Mouse (Mus musculus): ENCODE data around the gene Yes1. TPM values are rescaled to one million over a fixed set of nuclear protein-coding genes. Genes with fewer than 3 reads are reported as not detected.

Yes1 gene
- total RNA-seq (2014; fragmentation: Nextera tagmentation) (13.6 and 16.7 TPM in 2 replicates), total RNA-seq (2017) (10.0 and 10.3 TPM in 2 replicates), polyA plus RNA-seq (2012) (1.3 and 1.6 TPM in 2 replicates)

DNA sequence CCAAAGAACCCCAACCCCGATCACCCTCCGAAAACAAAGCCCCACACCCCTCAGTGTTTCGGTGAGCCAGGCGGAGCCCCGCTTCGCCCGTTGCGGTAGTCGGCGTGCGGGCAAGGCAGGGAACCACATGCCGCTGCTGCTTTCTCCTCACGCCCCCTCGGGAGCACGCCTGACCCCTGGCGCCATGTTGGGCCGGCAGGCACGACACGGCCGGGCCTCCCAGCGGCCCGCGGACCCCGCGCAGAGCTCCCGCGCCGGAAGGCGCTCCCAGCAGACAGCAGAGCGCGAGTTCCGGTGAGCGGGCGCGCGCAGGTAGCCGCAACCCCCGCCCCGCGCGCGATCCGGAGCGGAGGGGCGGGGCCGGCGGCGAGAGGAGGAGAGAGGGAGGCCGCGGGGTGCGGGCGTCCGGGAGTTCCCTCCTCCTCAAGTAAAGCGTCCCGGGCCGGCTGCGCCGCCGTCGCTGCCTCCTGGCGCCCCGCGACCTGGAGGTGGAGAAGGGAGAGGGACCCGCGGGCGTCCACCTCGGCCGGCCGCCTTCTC is at the start of gene Yes1:
Gene Yes1 (plus strand): TSS at position 371 of the 540 bp plus-strand sequence.
- H3K4me1 ChIP-seq (ENCODE audit: insufficient read depth, low read depth, low read length): peaks cover 31% of the 10 kb centered on the region
- TF ChIP-seq GATA1 (IDR thresholded peaks at IDR 0.05; ENCODE audit: borderline replicate concordance, low read length): no peak
- no peak for TF ChIP-seq CTCF (IDR thresholded peaks at IDR 0.05; ENCODE audit: low read depth, low read length)
- no peak for TF ChIP-seq POLR2AphosphoS5 (IDR thresholded peaks at IDR 0.05; ENCODE audit: insufficient replicate concordance, low read depth, low read length)
- TF ChIP-seq GATA2 (IDR thresholded peaks at IDR 0.05; ENCODE audit: borderline replicate concordance, low read depth, low read length): no peak
- no peak for TF ChIP-seq TAL1 (conservative IDR thresholded peaks at IDR 0.05; ENCODE audit: low read depth, low read length)
- H3K4me3 ChIP-seq (ENCODE audit: low read depth, low read length): peak within 1 kb of the TSS; percentile 94
- DNase-seq (ENCODE audit: low spot score) (peak; percentile 54), ATAC-seq (ENCODE audit: extremely low read depth, insufficient number of reproducible peaks, low FRiP score, poor library complexity, severe bottlenecking) (no peak; the same call in 1 of the 2 replicates)
- peaks cover 6% of the 10 kb centered on the region; the same call in 1 of the 2 replicates for H3K27me3 ChIP-seq (ENCODE audit: insufficient read depth, low read length)
- H3K36me3 ChIP-seq (replicated peaks): no peaks in the 10 kb centered on the region
- no peaks in the 10 kb centered on the region for H3K9me3 ChIP-seq (replicated peaks)

DNA sequence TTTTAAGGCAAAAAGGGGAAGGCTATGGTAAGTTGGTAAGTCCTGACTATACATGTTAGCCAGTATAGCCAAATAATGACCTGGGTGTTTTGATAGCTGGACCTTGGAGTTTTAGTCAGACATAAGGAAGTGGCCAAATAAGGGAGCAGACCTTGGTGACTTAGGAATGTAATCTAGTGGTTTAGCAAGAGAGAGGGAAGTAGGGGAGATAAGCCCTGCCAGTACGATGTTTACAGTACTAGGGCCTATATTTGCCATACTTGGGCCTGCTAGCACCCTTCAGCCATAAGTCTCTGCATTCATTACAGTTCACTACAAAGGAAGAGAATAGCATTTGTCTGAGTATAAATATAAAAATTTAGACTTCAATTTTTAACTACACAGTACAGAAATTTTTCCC is 46.3 kb upstream of the Yes1 start:
- Histone ChIP-seq H3K4me3 (ENCODE audit: low read depth, low read length) (no peak overlapping the region), H3K4me1 (ENCODE audit: insufficient read depth, low read depth, low read length) (no peaks in the 10 kb centered on the region), H3K27me3 (ENCODE audit: insufficient read depth, low read length) (no peaks in the 10 kb centered on the region), H3K36me3 (replicated peaks) (no peaks in the 10 kb centered on the region), H3K9me3 (replicated peaks) (no peaks in the 10 kb centered on the region)
- TF ChIP-seq POLR2AphosphoS5 (IDR thresholded peaks at IDR 0.05; ENCODE audit: insufficient replicate concordance, low read depth, low read length) (no peak), TAL1 (conservative IDR thresholded peaks at IDR 0.05; ENCODE audit: low read depth, low read length) (no peak), GATA1 (IDR thresholded peaks at IDR 0.05; ENCODE audit: borderline replicate concordance, low read length) (no peak), CTCF (IDR thresholded peaks at IDR 0.05; ENCODE audit: low read depth, low read length) (no peak), GATA2 (IDR thresholded peaks at IDR 0.05; ENCODE audit: borderline replicate concordance, low read depth, low read length) (no peak)
- no peak for DNase-seq (ENCODE audit: low spot score)
- no peak for ATAC-seq (ENCODE audit: extremely low read depth, insufficient number of reproducible peaks, low FRiP score, poor library complexity, severe bottlenecking)

- H3K4me3 ChIP-seq (ENCODE audit: low read depth, low read length): no peak overlapping the region
- no peaks in the 10 kb centered on the region for H3K4me1 ChIP-seq (ENCODE audit: insufficient read depth, low read depth, low read length)
- peaks cover 6% of the 10 kb centered on the region; the same call in 1 of the 2 replicates for H3K27me3 ChIP-seq (ENCODE audit: insufficient read depth, low read length)
- no peak for ATAC-seq (ENCODE audit: extremely low read depth, insufficient number of reproducible peaks, low FRiP score, poor library complexity, severe bottlenecking)
- no peaks in the 10 kb centered on the region for H3K9me3 ChIP-seq (replicated peaks)
- H3K36me3 ChIP-seq (replicated peaks): no peaks in the 10 kb centered on the region
- TF ChIP-seq POLR2AphosphoS5 (IDR thresholded peaks at IDR 0.05; ENCODE audit: insufficient replicate concordance, low read depth, low read length) (no peak), GATA1 (IDR thresholded peaks at IDR 0.05; ENCODE audit: borderline replicate concordance, low read length) (no peak), TAL1 (conservative IDR thresholded peaks at IDR 0.05; ENCODE audit: low read depth, low read length) (no peak), CTCF (IDR thresholded peaks at IDR 0.05; ENCODE audit: low read depth, low read length) (no peak), GATA2 (IDR thresholded peaks at IDR 0.05; ENCODE audit: borderline replicate concordance, low read depth, low read length) (no peak)
- no peak for DNase-seq (ENCODE audit: low spot score)
Measured at GRCm38 (mm10) chr5:32571802-32572201, 39.2 kb upstream of the Yes1 start.

DNA sequence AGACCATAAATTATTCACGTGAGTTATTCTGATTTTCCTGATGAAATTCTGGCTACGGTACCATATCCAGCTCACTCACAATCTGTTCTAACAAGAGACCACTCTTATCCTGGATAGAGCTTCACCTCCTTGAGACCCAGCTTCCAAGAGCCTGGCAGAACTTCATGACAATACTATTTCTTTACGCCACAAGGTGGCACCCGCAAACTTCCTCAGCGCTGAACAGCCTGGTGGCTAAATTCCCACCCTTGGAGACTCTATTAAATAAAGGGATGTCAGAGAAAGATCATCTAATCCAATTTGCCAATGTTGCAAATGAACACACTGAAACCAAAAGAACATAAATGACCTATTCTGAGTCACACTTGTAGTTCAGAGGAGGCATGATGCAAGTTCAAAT is 22.8 kb upstream of the Yes1 start:
- TF ChIP-seq GATA1 (IDR thresholded peaks at IDR 0.05; ENCODE audit: borderline replicate concordance, low read length): no peak
- TF ChIP-seq GATA2 (IDR thresholded peaks at IDR 0.05; ENCODE audit: borderline replicate concordance, low read depth, low read length): no peak
- no peak for TF ChIP-seq TAL1 (conservative IDR thresholded peaks at IDR 0.05; ENCODE audit: low read depth, low read length)
- no peak for TF ChIP-seq CTCF (IDR thresholded peaks at IDR 0.05; ENCODE audit: low read depth, low read length)
- no peak for TF ChIP-seq POLR2AphosphoS5 (IDR thresholded peaks at IDR 0.05; ENCODE audit: insufficient replicate concordance, low read depth, low read length)
- DNase-seq (ENCODE audit: low spot score) (no peak), ATAC-seq (ENCODE audit: extremely low read depth, insufficient number of reproducible peaks, low FRiP score, poor library complexity, severe bottlenecking) (no peak)
- Histone ChIP-seq H3K9me3 (replicated peaks) (peaks cover 3% of the 10 kb centered on the region; the same call in 1 of the 2 replicates), H3K36me3 (replicated peaks) (no peaks in the 10 kb centered on the region), H3K27me3 (ENCODE audit: insufficient read depth, low read length) (peaks cover 4% of the 10 kb centered on the region; the same call in 1 of the 2 replicates), H3K4me1 (ENCODE audit: insufficient read depth, low read depth, low read length) (no peaks in the 10 kb centered on the region), H3K4me3 (ENCODE audit: low read depth, low read length) (no peak overlapping the region)

DNA sequence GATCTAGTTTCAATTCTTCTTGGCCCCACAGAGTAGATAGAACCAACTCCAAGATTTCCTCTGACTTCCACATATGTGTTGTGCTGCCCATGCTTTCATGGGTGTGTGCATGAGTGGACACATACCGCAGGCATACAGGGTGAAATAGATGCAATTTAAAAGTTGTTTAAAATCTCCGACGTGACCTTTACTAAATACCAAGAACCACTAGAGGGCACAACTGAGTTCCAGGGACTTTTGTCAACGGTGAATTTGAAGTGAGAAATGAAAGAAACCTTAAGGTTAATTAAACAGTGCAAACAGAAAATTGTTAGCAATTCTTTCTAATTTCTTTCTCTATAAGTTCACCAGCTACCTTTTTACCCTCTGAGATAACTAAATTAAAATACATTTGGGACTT is 17.2 kb upstream of the Yes1 start:
- H3K9me3 ChIP-seq (replicated peaks): no peaks in the 10 kb centered on the region
- no peak for TF ChIP-seq POLR2AphosphoS5 (IDR thresholded peaks at IDR 0.05; ENCODE audit: insufficient replicate concordance, low read depth, low read length)
- peak; percentile 40 for TF ChIP-seq CTCF (IDR thresholded peaks at IDR 0.05; ENCODE audit: low read depth, low read length)
- DNase-seq (ENCODE audit: low spot score): no peak
- no peaks in the 10 kb centered on the region; the same call in 1 of the 2 replicates for H3K4me1 ChIP-seq (ENCODE audit: insufficient read depth, low read depth, low read length)
- peaks cover 4% of the 10 kb centered on the region; the same call in 1 of the 2 replicates for H3K27me3 ChIP-seq (ENCODE audit: insufficient read depth, low read length)
- no peak overlapping the region for H3K4me3 ChIP-seq (ENCODE audit: low read depth, low read length)
- ATAC-seq (ENCODE audit: extremely low read depth, insufficient number of reproducible peaks, low FRiP score, poor library complexity, severe bottlenecking): no peak
- H3K36me3 ChIP-seq (replicated peaks): no peaks in the 10 kb centered on the region

GRCm38 (mm10) chr5:32594358-32594757 is 16.6 kb upstream of the Yes1 start:
- no peaks in the 10 kb centered on the region for H3K9me3 ChIP-seq (replicated peaks)
- peaks cover 4% of the 10 kb centered on the region; the same call in 1 of the 2 replicates for H3K27me3 ChIP-seq (ENCODE audit: insufficient read depth, low read length)
- TF ChIP-seq GATA2 (IDR thresholded peaks at IDR 0.05; ENCODE audit: borderline replicate concordance, low read depth, low read length): no peak
- TF ChIP-seq TAL1 (conservative IDR thresholded peaks at IDR 0.05; ENCODE audit: low read depth, low read length): no peak
- TF ChIP-seq POLR2AphosphoS5 (IDR thresholded peaks at IDR 0.05; ENCODE audit: insufficient replicate concordance, low read depth, low read length): no peak
- no peak for TF ChIP-seq CTCF (IDR thresholded peaks at IDR 0.05; ENCODE audit: low read depth, low read length)
- TF ChIP-seq GATA1 (IDR thresholded peaks at IDR 0.05; ENCODE audit: borderline replicate concordance, low read length): no peak
- no peaks in the 10 kb centered on the region for H3K36me3 ChIP-seq (replicated peaks)
- no peak for DNase-seq (ENCODE audit: low spot score)
- no peak overlapping the region for H3K4me3 ChIP-seq (ENCODE audit: low read depth, low read length)
- no peak for ATAC-seq (ENCODE audit: extremely low read depth, insufficient number of reproducible peaks, low FRiP score, poor library complexity, severe bottlenecking)
- H3K4me1 ChIP-seq (ENCODE audit: insufficient read depth, low read depth, low read length): no peaks in the 10 kb centered on the region; the same call in 1 of the 2 replicates
